Mouse (Mus musculus): Measurements from ENCODE around the gene Aire. TPM values are rescaled to one million over a fixed set of nuclear protein-coding genes. Genes with fewer than 3 reads are reported as not detected.
"Not testable (repeated sequence)": the region's sequence is repeated elsewhere in the genome, so short reads cannot be mapped to it uniquely, and the experiment has no call there.

Aire gene
- total and polyA plus RNA-seq, 2 experiments from 2014 or later, result 0.16 to 0.31 TPM

DNA sequence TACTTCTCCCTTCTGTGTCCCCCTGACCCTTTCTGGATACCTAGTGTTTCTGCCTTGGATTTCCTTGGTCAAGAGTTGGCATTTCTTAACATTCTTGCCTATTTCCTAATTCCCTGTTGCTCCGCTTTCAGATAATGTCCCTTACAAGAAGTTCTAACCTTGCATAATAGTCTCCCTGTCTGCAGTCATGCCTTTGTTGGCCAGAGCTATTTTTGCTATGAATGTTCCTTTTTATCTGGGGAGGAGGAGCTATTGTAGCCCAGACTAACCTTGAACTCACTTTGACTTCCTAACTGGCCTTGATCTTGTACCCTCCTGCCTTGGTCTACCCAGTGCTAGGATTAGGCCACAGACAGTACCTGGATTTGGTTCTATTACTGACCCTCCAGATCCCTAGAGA, 27.9 kb downstream of the Aire start:
- DNase-seq (ENCODE audit: low spot score) (no peak), ATAC-seq (ENCODE audit: low FRiP score) (no peak)
- Histone ChIP-seq H3K27me3 (ENCODE audit: insufficient read depth, low read length) (no peaks in the 10 kb centered on the region), H3K4me3 (ENCODE audit: low read depth, low read length) (no peak overlapping the region), H3K27ac (ENCODE audit: low read depth, low read length) (no peak overlapping the region), H3K9me3 (ENCODE audit: low read length) (no peaks in the 10 kb centered on the region), H3K4me2 (ENCODE audit: low read depth, low read length, poor library complexity, severe bottlenecking) (no peak overlapping the region), H3K9ac (replicated peaks; ENCODE audit: low read length, poor library complexity, severe bottlenecking) (no peak overlapping the region), H3K4me1 (ENCODE audit: insufficient read depth, low read length) (no peaks in the 10 kb centered on the region), H3K36me3 (ENCODE audit: insufficient read depth, low read length) (no peaks in the 10 kb centered on the region)
- WGBS, result 93% methylated on average over 1 of the region's 1 CpGs
- TF ChIP-seq CTCF (IDR thresholded peaks at IDR 0.05), result no peak

DNA sequence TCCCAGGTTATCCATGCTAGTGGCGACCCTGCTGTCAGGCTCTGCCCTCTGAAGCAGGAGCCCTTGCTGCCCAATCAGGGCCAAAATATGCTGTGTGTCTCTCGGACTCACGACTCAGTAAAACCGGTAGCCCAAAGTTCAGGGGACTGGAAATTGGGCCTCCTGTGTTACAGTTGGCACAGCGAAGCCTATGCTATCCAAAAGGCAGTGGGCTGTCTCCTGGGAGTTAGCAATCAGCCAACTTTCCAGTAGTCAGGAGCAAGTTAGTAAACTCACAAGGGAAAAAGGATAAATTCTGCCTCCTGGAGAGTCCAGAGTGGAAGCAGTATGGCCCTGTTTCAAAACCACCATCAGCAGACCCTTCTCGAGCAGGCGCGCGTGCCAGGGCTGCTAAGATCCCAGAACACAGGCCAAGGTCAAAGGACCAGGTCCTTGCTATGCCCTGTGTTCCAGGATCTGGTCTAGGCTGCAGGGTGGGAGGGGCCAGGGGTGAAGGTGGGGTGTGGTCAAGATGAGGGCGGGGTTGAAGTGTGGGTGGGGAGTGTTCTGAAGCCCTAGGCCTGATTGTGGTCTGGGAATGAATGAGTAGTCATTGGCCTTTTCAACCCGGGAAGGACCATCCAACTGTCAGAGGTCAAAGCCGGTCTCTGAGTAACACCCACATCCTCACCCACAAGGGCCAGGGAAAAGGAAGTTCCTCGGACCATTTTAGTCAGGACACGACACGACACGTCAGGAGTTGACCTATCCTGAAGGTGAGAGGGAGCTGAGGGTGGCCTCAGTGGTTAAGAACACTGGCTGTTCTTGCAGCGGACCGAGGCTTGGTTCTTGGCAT, 30.5 kb downstream of the Aire start:
- H3K4me1 ChIP-seq (ENCODE audit: insufficient read depth, low read length), result peaks cover 9% of the 10 kb centered on the region
- H3K9ac ChIP-seq (replicated peaks; ENCODE audit: low read length, poor library complexity, severe bottlenecking), result no peak overlapping the region
- 93% methylated on average over 18 of the region's 18 CpGs for WGBS
- ATAC-seq (ENCODE audit: low FRiP score) (no peak), DNase-seq (ENCODE audit: low spot score) (no peak)
- no peaks in the 10 kb centered on the region for H3K27me3 ChIP-seq (ENCODE audit: insufficient read depth, low read length)
- no peak overlapping the region for H3K4me3 ChIP-seq (ENCODE audit: low read depth, low read length)
- H3K9me3 ChIP-seq (ENCODE audit: low read length), result no peaks in the 10 kb centered on the region
- H3K36me3 ChIP-seq (ENCODE audit: insufficient read depth, low read length), result no peaks in the 10 kb centered on the region
- TF ChIP-seq CTCF (IDR thresholded peaks at IDR 0.05), result no peak
- no peak overlapping the region for H3K4me2 ChIP-seq (ENCODE audit: low read depth, low read length, poor library complexity, severe bottlenecking)
- no peak overlapping the region for H3K27ac ChIP-seq (ENCODE audit: low read depth, low read length)

DNA sequence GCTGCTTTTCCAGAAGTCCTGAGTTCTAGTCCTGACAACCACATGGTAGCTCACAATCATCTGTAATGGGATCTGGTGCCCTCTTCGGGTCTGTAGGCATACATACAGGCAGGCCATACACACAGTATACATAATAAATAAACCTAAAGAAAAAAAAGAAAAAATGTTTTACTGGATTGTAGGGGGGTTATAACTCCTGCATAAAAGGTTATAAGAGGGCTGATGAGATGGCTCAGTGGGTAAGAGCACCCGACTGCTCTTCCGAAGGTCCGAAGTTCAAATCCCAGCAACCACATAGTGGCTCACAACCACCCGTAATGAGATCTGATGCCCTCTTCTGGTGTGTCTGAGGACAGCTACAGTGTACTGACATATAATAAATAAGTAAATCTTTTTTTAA, 32.3 kb downstream of the Aire start:
- not testable (repeated sequence) for H3K4me2 ChIP-seq (ENCODE audit: low read depth, low read length, poor library complexity, severe bottlenecking); ATAC-seq (ENCODE audit: low FRiP score); H3K27ac ChIP-seq (ENCODE audit: low read depth, low read length); H3K9me3 ChIP-seq (ENCODE audit: low read length); H3K27me3 ChIP-seq (ENCODE audit: insufficient read depth, low read length); DNase-seq (ENCODE audit: low spot score); H3K4me3 ChIP-seq (ENCODE audit: low read depth, low read length); H3K9ac ChIP-seq (replicated peaks; ENCODE audit: low read length, poor library complexity, severe bottlenecking); H3K36me3 ChIP-seq (ENCODE audit: insufficient read depth, low read length)
- 94% methylated on average over 5 of the region's 5 CpGs for WGBS
- peak; percentile 16 for TF ChIP-seq CTCF (IDR thresholded peaks at IDR 0.05)
- peaks cover 18% of the 10 kb centered on the region for H3K4me1 ChIP-seq (ENCODE audit: insufficient read depth, low read length)

DNA sequence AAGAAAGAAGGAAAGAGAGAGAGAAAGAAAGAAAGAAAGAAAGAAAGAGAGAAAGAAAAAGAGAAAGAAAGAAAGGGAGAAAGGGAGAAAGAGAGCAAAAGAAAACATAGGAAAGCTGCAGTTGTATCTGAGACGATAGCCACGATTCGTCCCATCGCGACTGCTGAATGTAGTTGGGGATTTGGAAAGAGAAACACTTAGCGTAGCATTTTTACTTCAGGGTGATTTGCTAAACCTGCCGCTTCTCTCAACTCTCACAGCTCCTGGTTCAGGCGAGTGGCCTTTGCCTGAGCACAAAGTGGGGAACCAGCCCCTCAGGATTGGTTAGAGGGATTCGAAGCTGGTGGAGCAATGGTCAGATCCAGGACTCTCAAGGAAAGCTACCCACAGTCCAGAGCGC, 33.1 kb downstream of the Aire start:
- no peak overlapping the region for H3K9ac ChIP-seq (replicated peaks; ENCODE audit: low read length, poor library complexity, severe bottlenecking)
- no peak overlapping the region for H3K4me3 ChIP-seq (ENCODE audit: low read depth, low read length)
- peaks cover 22% of the 10 kb centered on the region for H3K4me1 ChIP-seq (ENCODE audit: insufficient read depth, low read length)
- no peak for ATAC-seq (ENCODE audit: low FRiP score)
- H3K27ac ChIP-seq (ENCODE audit: low read depth, low read length), result no peak overlapping the region
- H3K9me3 ChIP-seq (ENCODE audit: low read length), result no peaks in the 10 kb centered on the region
- no peak for TF ChIP-seq CTCF (IDR thresholded peaks at IDR 0.05)
- H3K4me2 ChIP-seq (ENCODE audit: low read depth, low read length, poor library complexity, severe bottlenecking), result peak overlapping the region; percentile 24; the same call in 1 of the 2 replicates
- no peaks in the 10 kb centered on the region for H3K36me3 ChIP-seq (ENCODE audit: insufficient read depth, low read length)
- DNase-seq (ENCODE audit: low spot score), result no peak
- no peaks in the 10 kb centered on the region for H3K27me3 ChIP-seq (ENCODE audit: insufficient read depth, low read length)
- WGBS, result 16% methylated on average over 10 of the region's 10 CpGs

DNA sequence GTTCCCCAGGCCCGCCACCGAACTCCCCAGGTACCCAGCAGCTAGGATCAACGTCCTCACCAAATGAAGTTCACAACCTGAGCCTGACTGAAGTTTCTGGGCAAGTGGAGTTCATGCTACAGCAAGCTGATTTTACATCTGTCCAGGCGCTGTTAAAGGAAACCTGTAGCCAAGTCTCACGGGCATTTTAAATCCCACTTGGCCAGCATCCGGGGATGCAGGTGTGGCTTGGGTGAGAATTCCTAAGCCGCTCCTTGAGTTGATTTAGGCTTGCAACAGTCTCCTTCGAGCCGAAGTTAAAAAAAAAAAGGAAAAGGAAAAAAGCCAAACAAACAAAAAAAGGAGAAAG, 33.5 kb downstream of the Aire start, which contains the start of gene Pfkl:
TSS of gene Pfkl (minus strand) at position 139 of the 349 bp plus-strand sequence.
- Histone ChIP-seq H3K9ac (replicated peaks; ENCODE audit: low read length, poor library complexity, severe bottlenecking) (peak within 1 kb of the TSS; percentile 77), H3K4me3 (ENCODE audit: low read depth, low read length) (peak within 1 kb of the TSS; percentile 81), H3K9me3 (ENCODE audit: low read length) (no peaks in the 10 kb centered on the region), H3K4me2 (ENCODE audit: low read depth, low read length, poor library complexity, severe bottlenecking) (peak within 1 kb of the TSS; percentile 81), H3K4me1 (ENCODE audit: insufficient read depth, low read length) (peaks cover 22% of the 10 kb centered on the region), H3K36me3 (ENCODE audit: insufficient read depth, low read length) (no peaks in the 10 kb centered on the region), H3K27me3 (ENCODE audit: insufficient read depth, low read length) (no peaks in the 10 kb centered on the region), H3K27ac (ENCODE audit: low read depth, low read length) (peak within 1 kb of the TSS; percentile 83)
- under 1% methylated on average over 9 of the region's 9 CpGs for WGBS
- no peak for ATAC-seq (ENCODE audit: low FRiP score)
- TF ChIP-seq CTCF (IDR thresholded peaks at IDR 0.05), result no peak
- no peak for DNase-seq (ENCODE audit: low spot score)

DNA sequence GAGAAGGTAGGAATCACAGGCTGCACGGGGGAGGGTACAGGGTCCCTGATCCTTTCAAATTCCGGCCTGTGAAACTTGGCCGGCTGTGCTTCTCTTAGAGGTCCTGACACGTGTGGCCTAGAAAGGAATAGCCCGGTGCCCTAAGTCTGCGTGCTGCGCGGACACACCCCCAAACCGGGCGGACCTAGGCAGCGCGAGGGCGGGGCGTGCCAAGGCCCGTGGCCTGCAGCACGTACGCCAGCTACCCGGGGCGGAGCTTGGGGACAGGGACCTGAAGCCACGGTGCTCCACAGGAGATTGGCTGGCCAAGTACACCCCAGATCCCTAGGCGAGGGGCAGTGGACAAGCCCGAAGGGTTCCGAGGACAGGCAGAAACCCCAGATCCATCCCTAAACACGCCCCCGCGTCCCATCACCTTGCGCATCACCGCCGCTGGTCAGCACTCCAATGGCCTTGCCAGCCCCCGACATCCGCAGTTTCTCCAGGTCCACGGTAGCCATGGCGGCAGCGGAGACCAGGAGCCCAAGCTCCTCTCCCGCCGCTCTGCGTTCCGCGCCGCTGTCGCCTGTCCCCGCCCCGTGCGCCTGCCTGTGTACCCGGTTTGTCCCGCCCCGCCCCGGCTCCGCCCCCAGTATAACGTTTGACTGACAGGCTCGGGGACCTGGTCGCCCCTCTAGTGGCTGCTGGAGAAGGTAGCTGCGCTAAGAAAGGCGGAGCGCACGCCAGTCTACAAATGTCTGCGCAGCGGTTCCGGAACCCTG, 34.0 kb downstream of the Aire start:
- peaks cover 3% of the 10 kb centered on the region; the same call in 1 of the 2 replicates for H3K36me3 ChIP-seq (ENCODE audit: insufficient read depth, low read length)
- TF ChIP-seq CTCF (IDR thresholded peaks at IDR 0.05), result peak; percentile 79
- H3K4me2 ChIP-seq (ENCODE audit: low read depth, low read length, poor library complexity, severe bottlenecking), result peak overlapping the region; percentile 81
- DNase-seq (ENCODE audit: low spot score) (peak; percentile 94), ATAC-seq (ENCODE audit: low FRiP score) (peak; percentile 96)
- H3K9ac ChIP-seq (replicated peaks; ENCODE audit: low read length, poor library complexity, severe bottlenecking), result peak overlapping the region; percentile 77
- H3K27ac ChIP-seq (ENCODE audit: low read depth, low read length), result peak overlapping the region; percentile 83
- H3K9me3 ChIP-seq (ENCODE audit: low read length), result no peaks in the 10 kb centered on the region
- peaks cover 22% of the 10 kb centered on the region for H3K4me1 ChIP-seq (ENCODE audit: insufficient read depth, low read length)
- no peaks in the 10 kb centered on the region for H3K27me3 ChIP-seq (ENCODE audit: insufficient read depth, low read length)
- peak overlapping the region; percentile 81 for H3K4me3 ChIP-seq (ENCODE audit: low read depth, low read length)
- under 1% methylated on average over 59 of the region's 59 CpGs for WGBS
